Mouse (Mus musculus) MEL (cell line): Measurements from ENCODE around the gene Gstt2. TPM values are rescaled to one million over a fixed set of nuclear protein-coding genes. Genes with fewer than 3 reads are reported as not detected.

Experiments
- DNase-seq: peaks from one replicate; pipeline ENCODE4 v3.0.0; 2011; ENCODE audit warnings: low read depth, low spot score
- H3K27ac ChIP-seq: 2 replicates; pipeline ENCODE4 v1.5.1; 2012; ENCODE audit warnings: low read depth, mild to moderate bottlenecking, control low read depth, low read length, moderate library complexity; ENCODE audit not compliant: control insufficient read depth
- H3K27me3 ChIP-seq, 2 experiments: fragments of 150-350 bp in 1 of 2; sonication (generic) in 1 of 2; 2 replicates each; pipeline ENCODE4 v1.6.1; 2012; ENCODE audit warnings: low read length in 2 of 2, mild to moderate bottlenecking in 2 of 2, improper control_type of control experiment in 1 of 2, moderate library complexity in 1 of 2; ENCODE audit not compliant: insufficient read depth in 2 of 2, control insufficient read depth in 1 of 2
- H3K36me3 ChIP-seq, 2 experiments: 2 replicates each; pipeline ENCODE4 v1.6.1; 2012 to 2014; ENCODE audit warnings: low read length in 2 of 2, improper control_type of control experiment in 1 of 2, inconsistent platforms in 1 of 2, mild to moderate bottlenecking in 1 of 2; ENCODE audit not compliant: insufficient read depth in 2 of 2, control insufficient read depth in 1 of 2
- H3K4me1 ChIP-seq, 2 experiments: fragments of 150-350 bp in 1 of 2; sonication (generic) in 1 of 2; 2 replicates each; pipeline ENCODE4 v1.6.1; 2012; ENCODE audit warnings: low read length in 2 of 2, improper control_type of control experiment in 1 of 2, mild to moderate bottlenecking in 1 of 2; ENCODE audit not compliant: insufficient read depth in 2 of 2, control insufficient read depth in 1 of 2
- H3K4me3 ChIP-seq, 2 experiments: fragments of 150-350 bp in 1 of 2; sonication (generic) in 1 of 2; 2 replicates each; pipeline ENCODE4 v1.5.1; 2012; ENCODE audit warnings: low read depth in 2 of 2, low read length in 2 of 2, mild to moderate bottlenecking in 2 of 2, moderate library complexity in 2 of 2, control low read depth in 1 of 2, improper control_type of control experiment in 1 of 2; ENCODE audit not compliant: control insufficient read depth in 1 of 2, insufficient read depth in 1 of 2
- H3K79me2 ChIP-seq: 2 replicates; pipeline ENCODE4 v1.6.1; 2012; ENCODE audit warnings: mild to moderate bottlenecking, low read length, moderate library complexity; ENCODE audit not compliant: control insufficient read depth, poor library complexity, insufficient read depth
- H3K9ac ChIP-seq: 2 replicates; pipeline ENCODE4 v1.6.1; 2012; ENCODE audit warnings: low read depth, mild to moderate bottlenecking, control low read depth, low read length, moderate library complexity; ENCODE audit not compliant: control insufficient read depth, poor library complexity, severe bottlenecking
- H3K9me3 ChIP-seq: fragments of 150-350 bp; sonication (generic); replicated peaks from 2 replicates; pipeline ENCODE4 v1.6.1; 2012; ENCODE audit warnings: mild to moderate bottlenecking, low read length, improper control_type of control experiment, moderate library complexity; ENCODE audit not compliant: insufficient read depth
- CHD1 ChIP-seq: IDR thresholded peaks from 2 replicates; pipeline ENCODE4 v1.6.1; 2012; ENCODE audit warnings: low read depth, mild to moderate bottlenecking, inconsistent platforms, low read length, improper control_type of control experiment
- CHD2 ChIP-seq: IDR thresholded peaks from 2 replicates; pipeline ENCODE4 v1.6.1; 2011; ENCODE audit warnings: low read length, improper control_type of control experiment
- ELF1 ChIP-seq: IDR thresholded peaks from 2 replicates; pipeline ENCODE4 v1.6.1; 2014; ENCODE audit warnings: low read depth, mild to moderate bottlenecking, inconsistent platforms, low read length, improper control_type of control experiment, moderate library complexity
- EP300 ChIP-seq, 2 experiments: IDR thresholded peaks; 2 replicates each; pipeline ENCODE4 v1.6.1; 2011; ENCODE audit warnings: improper control_type of control experiment in 2 of 2, low read length in 2 of 2, low read depth in 1 of 2, mild to moderate bottlenecking in 1 of 2
- HCFC1 ChIP-seq: IDR thresholded peaks from 2 replicates; pipeline ENCODE4 v1.6.1; 2012; ENCODE audit warnings: low read depth, mild to moderate bottlenecking, inconsistent platforms, low read length, improper control_type of control experiment, moderate library complexity
- JUND ChIP-seq: IDR thresholded peaks from 2 replicates; pipeline ENCODE4 v1.6.1; 2011; ENCODE audit warnings: low read depth, mild to moderate bottlenecking, improper control_type of control experiment, low read length
- KAT2A ChIP-seq: conservative IDR thresholded peaks from 2 replicates; pipeline ENCODE4 v1.6.1; 2012; ENCODE audit warnings: low read depth, low read length, improper control_type of control experiment, inconsistent platforms
- MAFK ChIP-seq: IDR thresholded peaks from 2 replicates; pipeline ENCODE4 v1.6.1; 2011; ENCODE audit warnings: low read depth, mild to moderate bottlenecking, low read length, improper control_type of control experiment, borderline replicate concordance
- MAX ChIP-seq: IDR thresholded peaks from 2 replicates; pipeline ENCODE4 v1.6.1; 2011; ENCODE audit warnings: low read length, improper control_type of control experiment
- MEF2A ChIP-seq: IDR thresholded peaks from 2 replicates; pipeline ENCODE4 v1.6.1; 2014; ENCODE audit warnings: low read depth, mild to moderate bottlenecking, inconsistent platforms, low read length, improper control_type of control experiment; ENCODE audit not compliant: poor library complexity, insufficient replicate concordance, severe bottlenecking; ENCODE audit errors: extremely low read depth
- NRF1 ChIP-seq: IDR thresholded peaks from 2 replicates; pipeline ENCODE4 v1.6.1; 2014; ENCODE audit warnings: low read depth, mild to moderate bottlenecking, inconsistent platforms, low read length, improper control_type of control experiment, moderate library complexity; ENCODE audit not compliant: poor library complexity, insufficient read depth, severe bottlenecking
- POLR2A ChIP-seq, 2 experiments: IDR thresholded peaks; 2 replicates each; pipeline ENCODE4 v1.6.1; 2011 to 2012; ENCODE audit warnings: low read length in 2 of 2, mild to moderate bottlenecking in 2 of 2, control low read depth in 1 of 2, improper control_type of control experiment in 1 of 2, low read depth in 1 of 2, moderate library complexity in 1 of 2; ENCODE audit not compliant: control insufficient read depth in 1 of 2, insufficient read depth in 1 of 2, poor library complexity in 1 of 2
- POLR2AphosphoS2 ChIP-seq: IDR thresholded peaks from 2 replicates; pipeline ENCODE4 v1.6.1; 2011; ENCODE audit warnings: low read length, improper control_type of control experiment
- RCOR1 ChIP-seq: IDR thresholded peaks from 2 replicates; pipeline ENCODE4 v1.6.1; 2012; ENCODE audit warnings: low read depth, mild to moderate bottlenecking, inconsistent platforms, low read length, improper control_type of control experiment
- TBP ChIP-seq: IDR thresholded peaks from 2 replicates; pipeline ENCODE4 v1.8.0; 2011; ENCODE audit warnings: low read depth, low read length, improper control_type of control experiment
- TCF12 ChIP-seq: IDR thresholded peaks from 2 replicates; pipeline ENCODE4 v1.6.1; 2014; ENCODE audit warnings: low read depth, mild to moderate bottlenecking, inconsistent platforms, low read length, improper control_type of control experiment, moderate library complexity
- UBTF ChIP-seq: IDR thresholded peaks from 2 replicates; pipeline ENCODE4 v1.6.1; 2012; ENCODE audit warnings: low read depth, mild to moderate bottlenecking, inconsistent platforms, low read length, improper control_type of control experiment, moderate library complexity, borderline replicate concordance; ENCODE audit not compliant: insufficient read depth
- USF1 ChIP-seq: IDR thresholded peaks from 2 replicates; pipeline ENCODE4 v1.6.1; 2014; ENCODE audit warnings: low read depth, mild to moderate bottlenecking, inconsistent platforms, low read length, improper control_type of control experiment, moderate library complexity
- USF2 ChIP-seq, 2 experiments: IDR thresholded peaks; 2 replicates each; pipeline ENCODE4 v1.6.1; 2011 to 2012; ENCODE audit warnings: improper control_type of control experiment in 2 of 2, low read length in 2 of 2, borderline replicate concordance in 1 of 2, inconsistent platforms in 1 of 2, low read depth in 1 of 2, mild to moderate bottlenecking in 1 of 2; ENCODE audit not compliant: insufficient read depth in 1 of 2
- ZC3H11A ChIP-seq: IDR thresholded peaks from 2 replicates; pipeline ENCODE4 v1.6.1; 2012; ENCODE audit warnings: low read depth, mild to moderate bottlenecking, inconsistent platforms, low read length, improper control_type of control experiment
- ZNF384 ChIP-seq: IDR thresholded peaks from 2 replicates; pipeline ENCODE4 v1.6.1; 2012; ENCODE audit warnings: low read depth, mild to moderate bottlenecking, inconsistent platforms, low read length, improper control_type of control experiment
- polyA plus RNA-seq, 2 experiments: library from polyadenylated mRNA; stranded (reverse) in 1 of 2; unstranded in 1 of 2; fragments of >175 nt in 1 of 2; fragments of >200 nt in 1 of 2; gene quantifications; 2 replicates each; pipeline versions ENCODE4 v1.2.1 to v1.2.4; 2012; ENCODE audit warnings: low replicate concordance in 2 of 2, low read depth in 1 of 2; ENCODE audit not compliant: insufficient read length in 2 of 2, insufficient read depth in 1 of 2, missing spikeins in 1 of 2
- total RNA-seq: library from RNA; depleted of rRNA; stranded (reverse); fragments of 300-350 nt; gene quantifications from 2 replicates; pipeline ENCODE4 v1.2.3, GENCODE M21; 2012

The Gstt2 gene
- total and polyA plus RNA-seq, 3 experiments: 4.3 to 10.9 TPM; not detected in 1

DNA sequence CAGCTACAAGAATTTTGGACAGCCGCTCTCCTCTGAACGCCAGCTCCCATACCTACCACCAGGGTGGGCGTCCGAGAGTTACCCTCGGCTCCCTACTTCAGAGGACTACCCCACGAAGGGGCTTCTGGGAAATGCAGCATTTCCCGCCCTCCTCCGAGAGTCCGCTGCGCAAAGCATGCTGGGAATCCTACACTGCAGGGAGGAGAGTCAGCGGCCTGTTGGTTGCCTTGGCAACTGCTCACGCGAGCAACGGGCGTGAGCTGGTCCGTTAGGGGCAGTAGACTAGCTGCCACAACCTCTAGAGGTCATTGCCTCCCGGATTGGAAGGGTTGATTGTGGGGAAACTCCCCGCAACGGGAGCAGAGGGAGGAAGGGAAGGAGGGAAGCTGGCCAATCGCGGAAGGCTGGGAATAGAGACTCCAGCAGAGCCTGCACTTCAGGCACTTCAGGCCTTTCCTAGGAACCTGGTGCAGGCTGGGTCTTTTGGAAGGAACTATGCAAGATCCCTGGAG lies at the start of gene Gstt2 (continued):
- TF ChIP-seq TCF12 (no peak; the same call in 1 of the 2 replicates), TBP (peak; percentile 85), CHD2 (no peak)

- H3K9me3 ChIP-seq: no peaks in the 10 kb centered on the region
- H3K27me3 ChIP-seq: no peaks in the 10 kb centered on the region
- H3K4me3 ChIP-seq: no peak overlapping the region
- TF ChIP-seq RCOR1 (no peak), HCFC1 (no peak), POLR2AphosphoS2 (no peak), ZNF384 (no peak), EP300 (IDR thresholded peaks at IDR 0.05; ENCODE audit: low read depth in 1 of 2, low read length in 2 of 2) (no peak), ELF1 (no peak), USF2 (IDR thresholded peaks at IDR 0.05; ENCODE audit: borderline replicate concordance in 1 of 2, insufficient read depth in 1 of 2, low read depth in 1 of 2, low read length in 2 of 2) (no peak), POLR2A (IDR thresholded peaks at IDR 0.05; ENCODE audit: control insufficient read depth in 1 of 2, insufficient read depth in 1 of 2, low read depth in 1 of 2, low read length in 2 of 2, poor library complexity in 1 of 2) (no peak), NRF1 (no peak), JUND (no peak), USF1 (no peak), MEF2A (no peak), MAFK (no peak), KAT2A (no peak), ZC3H11A (no peak), MAX (no peak), UBTF (no peak), CHD1 (no peak)
- no peaks in the 10 kb centered on the region for H3K4me1 ChIP-seq
- no peaks in the 10 kb centered on the region for H3K36me3 ChIP-seq
- DNase-seq: no peak
- H3K79me2 ChIP-seq: no peaks in the 10 kb centered on the region
- no peak overlapping the region for H3K27ac ChIP-seq
- H3K9ac ChIP-seq: no peak overlapping the region
Observed at GRCm38 (mm10) chr10:75884742-75885141, 47.5 kb upstream of the Gstt2 start.
